Mouse (Mus musculus): ENCODE data around the gene Sowahc.

Sowahc gene

GRCm38 (mm10) chr10:59237757-59238156, 16.0 kb downstream of the Sowahc start:
- peaks cover 5% of the 10 kb centered on the region; the same call in 1 of the 2 replicates for H3K4me1 ChIP-seq (replicated peaks; ENCODE audit: low read depth, low read length)
- no peak overlapping the region for H3K4me3 ChIP-seq (replicated peaks; ENCODE audit: low read length)
- H3K27me3 ChIP-seq (ENCODE audit: insufficient read depth, low read length) = peaks cover 20% of the 10 kb centered on the region
- TF ChIP-seq CTCF (conservative IDR thresholded peaks at IDR 0.05; ENCODE audit: low read length) (no peak), POU5F1 (IDR thresholded peaks at IDR 0.05; ENCODE audit: borderline replicate concordance, low read length) (no peak), NANOG (IDR thresholded peaks at IDR 0.05; ENCODE audit: borderline replicate concordance, low read length) (no peak)
- H3K9me3 ChIP-seq (ENCODE audit: low read length) = no peaks in the 10 kb centered on the region
- no peaks in the 10 kb centered on the region for H3K36me3 ChIP-seq (ENCODE audit: insufficient read depth, low read length)

GRCm38 (mm10) chr10:59241141-59241541, 19.4 kb downstream of the Sowahc start:
- peaks cover 30% of the 10 kb centered on the region for H3K27me3 ChIP-seq (ENCODE audit: insufficient read depth, low read length)
- TF ChIP-seq POU5F1 (IDR thresholded peaks at IDR 0.05; ENCODE audit: borderline replicate concordance, low read length) (no peak), NANOG (IDR thresholded peaks at IDR 0.05; ENCODE audit: borderline replicate concordance, low read length) (no peak), CTCF (conservative IDR thresholded peaks at IDR 0.05; ENCODE audit: low read length) (no peak)
- no peaks in the 10 kb centered on the region for H3K36me3 ChIP-seq (ENCODE audit: insufficient read depth, low read length)
- no peak overlapping the region for H3K4me3 ChIP-seq (replicated peaks; ENCODE audit: low read length)
- H3K9me3 ChIP-seq (ENCODE audit: low read length) = no peaks in the 10 kb centered on the region
- peaks cover 5% of the 10 kb centered on the region; the same call in 1 of the 2 replicates for H3K4me1 ChIP-seq (replicated peaks; ENCODE audit: low read depth, low read length)

- TF ChIP-seq NANOG (IDR thresholded peaks at IDR 0.05; ENCODE audit: borderline replicate concordance, low read length) = no peak
- TF ChIP-seq POU5F1 (IDR thresholded peaks at IDR 0.05; ENCODE audit: borderline replicate concordance, low read length) = no peak
- no peak for TF ChIP-seq CTCF (conservative IDR thresholded peaks at IDR 0.05; ENCODE audit: low read length)
- Histone ChIP-seq H3K27me3 (ENCODE audit: insufficient read depth, low read length) (peaks cover 3% of the 10 kb centered on the region), H3K36me3 (ENCODE audit: insufficient read depth, low read length) (no peaks in the 10 kb centered on the region), H3K4me3 (replicated peaks; ENCODE audit: low read length) (no peak overlapping the region), H3K9me3 (ENCODE audit: low read length) (no peaks in the 10 kb centered on the region), H3K4me1 (replicated peaks; ENCODE audit: low read depth, low read length) (no peaks in the 10 kb centered on the region)
Measured at GRCm38 (mm10) chr10:59249531-59249930, 27.8 kb downstream of the Sowahc start.

GRCm38 (mm10) chr10:59250679-59251078, 28.9 kb downstream of the Sowahc start:
- TF ChIP-seq POU5F1 (IDR thresholded peaks at IDR 0.05; ENCODE audit: borderline replicate concordance, low read length) (no peak), NANOG (IDR thresholded peaks at IDR 0.05; ENCODE audit: borderline replicate concordance, low read length) (no peak), CTCF (conservative IDR thresholded peaks at IDR 0.05; ENCODE audit: low read length) (no peak)
- no peaks in the 10 kb centered on the region for H3K36me3 ChIP-seq (ENCODE audit: insufficient read depth, low read length)
- H3K4me1 ChIP-seq (replicated peaks; ENCODE audit: low read depth, low read length) = no peaks in the 10 kb centered on the region
- peaks cover 2% of the 10 kb centered on the region; the same call in 1 of the 2 replicates for H3K27me3 ChIP-seq (ENCODE audit: insufficient read depth, low read length)
- no peak overlapping the region for H3K4me3 ChIP-seq (replicated peaks; ENCODE audit: low read length)
- H3K9me3 ChIP-seq (ENCODE audit: low read length) = no peaks in the 10 kb centered on the region

GRCm38 (mm10) chr10:59251980-59252379, 30.2 kb downstream of the Sowahc start:
- Histone ChIP-seq H3K36me3 (ENCODE audit: insufficient read depth, low read length) (no peaks in the 10 kb centered on the region), H3K4me1 (replicated peaks; ENCODE audit: low read depth, low read length) (no peaks in the 10 kb centered on the region), H3K4me3 (replicated peaks; ENCODE audit: low read length) (no peak overlapping the region), H3K9me3 (ENCODE audit: low read length) (no peaks in the 10 kb centered on the region), H3K27me3 (ENCODE audit: insufficient read depth, low read length) (peaks cover 2% of the 10 kb centered on the region; the same call in 1 of the 2 replicates)
- TF ChIP-seq NANOG (IDR thresholded peaks at IDR 0.05; ENCODE audit: borderline replicate concordance, low read length) = no peak
- no peak for TF ChIP-seq POU5F1 (IDR thresholded peaks at IDR 0.05; ENCODE audit: borderline replicate concordance, low read length)
- TF ChIP-seq CTCF (conservative IDR thresholded peaks at IDR 0.05; ENCODE audit: low read length) = no peak

- TF ChIP-seq POU5F1 (IDR thresholded peaks at IDR 0.05; ENCODE audit: borderline replicate concordance, low read length) (no peak), CTCF (conservative IDR thresholded peaks at IDR 0.05; ENCODE audit: low read length) (no peak), NANOG (IDR thresholded peaks at IDR 0.05; ENCODE audit: borderline replicate concordance, low read length) (no peak)
- no peak overlapping the region for H3K4me3 ChIP-seq (replicated peaks; ENCODE audit: low read length)
- no peaks in the 10 kb centered on the region for H3K4me1 ChIP-seq (replicated peaks; ENCODE audit: low read depth, low read length)
- peaks cover 2% of the 10 kb centered on the region; the same call in 1 of the 2 replicates for H3K27me3 ChIP-seq (ENCODE audit: insufficient read depth, low read length)
- no peaks in the 10 kb centered on the region for H3K36me3 ChIP-seq (ENCODE audit: insufficient read depth, low read length)
- H3K9me3 ChIP-seq (ENCODE audit: low read length) = no peaks in the 10 kb centered on the region
Measured at GRCm38 (mm10) chr10:59252396-59252795, 30.6 kb downstream of the Sowahc start.

GRCm38 (mm10) chr10:59253541-59254079, 31.9 kb downstream of the Sowahc start:
- H3K36me3 ChIP-seq (ENCODE audit: insufficient read depth, low read length) = no peaks in the 10 kb centered on the region
- H3K27me3 ChIP-seq (ENCODE audit: insufficient read depth, low read length) = peaks cover 2% of the 10 kb centered on the region; the same call in 1 of the 2 replicates
- no peaks in the 10 kb centered on the region for H3K4me1 ChIP-seq (replicated peaks; ENCODE audit: low read depth, low read length)
- TF ChIP-seq CTCF (conservative IDR thresholded peaks at IDR 0.05; ENCODE audit: low read length) = no peak
- no peak for TF ChIP-seq POU5F1 (IDR thresholded peaks at IDR 0.05; ENCODE audit: borderline replicate concordance, low read length)
- TF ChIP-seq NANOG (IDR thresholded peaks at IDR 0.05; ENCODE audit: borderline replicate concordance, low read length) = no peak
- H3K9me3 ChIP-seq (ENCODE audit: low read length) = no peaks in the 10 kb centered on the region
- no peak overlapping the region for H3K4me3 ChIP-seq (replicated peaks; ENCODE audit: low read length)

GRCm38 (mm10) chr10:59256533-59256932, 34.8 kb downstream of the Sowahc start:
- H3K4me3 ChIP-seq (replicated peaks; ENCODE audit: low read length) = no peak overlapping the region
- peaks cover 2% of the 10 kb centered on the region; the same call in 1 of the 2 replicates for H3K27me3 ChIP-seq (ENCODE audit: insufficient read depth, low read length)
- no peaks in the 10 kb centered on the region for H3K9me3 ChIP-seq (ENCODE audit: low read length)
- no peaks in the 10 kb centered on the region for H3K36me3 ChIP-seq (ENCODE audit: insufficient read depth, low read length)
- H3K4me1 ChIP-seq (replicated peaks; ENCODE audit: low read depth, low read length) = peaks cover 5% of the 10 kb centered on the region; the same call in 1 of the 2 replicates
- TF ChIP-seq POU5F1 (IDR thresholded peaks at IDR 0.05; ENCODE audit: borderline replicate concordance, low read length) = no peak
- no peak for TF ChIP-seq NANOG (IDR thresholded peaks at IDR 0.05; ENCODE audit: borderline replicate concordance, low read length)
- TF ChIP-seq CTCF (conservative IDR thresholded peaks at IDR 0.05; ENCODE audit: low read length) = no peak

GRCm38 (mm10) chr10:59259572-59259971, 37.8 kb downstream of the Sowahc start:
- Histone ChIP-seq H3K27me3 (ENCODE audit: insufficient read depth, low read length) (no peaks in the 10 kb centered on the region), H3K9me3 (ENCODE audit: low read length) (no peaks in the 10 kb centered on the region), H3K4me1 (replicated peaks; ENCODE audit: low read depth, low read length) (peaks cover 17% of the 10 kb centered on the region), H3K36me3 (ENCODE audit: insufficient read depth, low read length) (no peaks in the 10 kb centered on the region), H3K4me3 (replicated peaks; ENCODE audit: low read length) (no peak overlapping the region)
- TF ChIP-seq CTCF (conservative IDR thresholded peaks at IDR 0.05; ENCODE audit: low read length) (no peak), NANOG (IDR thresholded peaks at IDR 0.05; ENCODE audit: borderline replicate concordance, low read length) (no peak), POU5F1 (IDR thresholded peaks at IDR 0.05; ENCODE audit: borderline replicate concordance, low read length) (no peak)

Data from E14TG2a.4 (cell line).